Mouse (Mus musculus) gastrocnemius, adult 2 months (tissue): ENCODE measurements around the gene Use1. TPM values are rescaled to one million over a fixed set of nuclear protein-coding genes. Genes with fewer than 3 reads are reported as not detected.

Experiments
- DNase-seq: peaks from one replicate; pipeline ENCODE4 v3.0.0; 2022
- H3K27ac ChIP-seq: fragments of 200-600 bp; 2 replicates; pipeline ENCODE4 v1.8.1; 2022; ENCODE audit warnings: mild to moderate bottlenecking
- H3K4me3 ChIP-seq: fragments of 200-600 bp; 2 replicates; pipeline ENCODE4 v1.8.1; 2022; ENCODE audit warnings: mild to moderate bottlenecking, moderate library complexity
- CTCF ChIP-seq: fragments of 200-600 bp; IDR thresholded peaks from 2 replicates; pipeline ENCODE4 v1.8.1; 2022; ENCODE audit warnings: antibody characterized with exemption, mild to moderate bottlenecking, moderate library complexity
- intact Hi-C: fragments of 180-260 bp; cut with DNase I; formaldehyde crosslinking; loops from one replicate; pipeline ENCODE4 v1.15.1; 2025
- total RNA-seq, 2 experiments: library from RNA; stranded (reverse); gene quantifications; 2 replicates each; pipeline ENCODE4 v1.2.3; 2021

The Use1 gene
- total RNA-seq, 2 experiments from 2014 or later: 79.7 to 104 TPM

DNA sequence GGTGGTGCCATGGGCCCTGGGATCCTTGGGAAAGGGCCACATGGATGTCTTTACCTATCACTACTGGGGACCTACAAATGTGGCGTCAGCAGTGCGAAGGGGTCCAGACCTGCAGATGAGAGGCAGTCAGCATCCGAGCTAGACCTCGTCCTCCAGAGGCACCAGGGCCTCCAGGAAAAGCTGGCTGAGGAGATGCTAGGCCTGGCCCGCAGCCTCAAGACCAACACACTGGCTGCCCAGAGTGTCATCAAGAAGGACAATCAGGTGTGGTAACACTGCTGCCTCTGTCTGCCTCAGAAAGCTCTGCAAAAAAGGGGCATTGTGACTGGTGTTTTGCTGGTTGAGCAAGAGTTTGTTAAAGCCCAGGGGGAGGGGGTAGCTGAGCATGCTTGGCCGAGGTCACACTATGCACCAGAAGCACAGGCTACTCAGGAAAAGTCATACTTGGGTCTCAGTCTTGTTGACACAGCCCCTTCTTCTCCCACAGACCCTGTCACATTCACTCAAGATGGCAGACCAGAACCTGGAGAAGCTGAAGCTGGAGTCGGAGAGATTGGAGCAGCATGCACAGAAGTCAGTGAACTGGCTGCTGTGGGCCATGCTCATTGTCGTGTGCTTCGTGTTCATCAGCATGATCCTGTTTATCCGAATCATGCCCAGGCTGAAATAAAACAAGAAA, 2.5 kb downstream of the Use1 start:
- no peak for DNase-seq
- intact Hi-C loops: no loop called here
- Histone ChIP-seq H3K4me3 (no peak overlapping the region), H3K27ac (peak overlapping the region; percentile 99)
- TF ChIP-seq CTCF: no peak

DNA sequence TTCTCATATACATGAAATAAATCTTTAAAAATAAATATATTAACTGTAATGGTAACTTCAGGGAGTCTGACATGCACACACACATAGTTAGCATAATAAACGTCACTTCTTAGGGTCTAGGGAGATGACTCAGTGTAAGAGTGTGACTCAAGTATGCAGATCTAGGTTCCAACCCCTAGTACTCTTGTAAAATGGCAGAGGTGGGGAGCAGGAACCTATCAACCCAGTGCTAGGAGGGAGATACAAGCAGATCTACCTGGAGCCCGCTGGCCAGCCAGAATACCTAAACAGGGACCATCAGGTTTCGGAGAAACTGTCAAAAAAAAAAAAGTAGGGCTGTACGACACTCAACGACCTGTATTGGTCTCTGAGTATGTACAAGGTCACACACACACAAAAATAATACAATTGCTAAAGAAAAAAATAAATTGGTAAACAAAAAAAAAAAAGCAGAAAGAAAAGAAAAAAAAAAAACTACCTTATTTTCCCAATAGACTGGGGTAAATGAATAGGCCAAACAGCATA, 4.1 kb downstream of the Use1 start:
- peak overlapping the region; percentile 95 for H3K4me3 ChIP-seq
- no peak for DNase-seq
- TF ChIP-seq CTCF: no peak
- intact Hi-C loops: loop anchor here (5.0 kb wide), 1 partner anchor 37 kb away; the partner anchor contains the start of gene Ankle1
- H3K27ac ChIP-seq: peak overlapping the region; percentile 99

DNA sequence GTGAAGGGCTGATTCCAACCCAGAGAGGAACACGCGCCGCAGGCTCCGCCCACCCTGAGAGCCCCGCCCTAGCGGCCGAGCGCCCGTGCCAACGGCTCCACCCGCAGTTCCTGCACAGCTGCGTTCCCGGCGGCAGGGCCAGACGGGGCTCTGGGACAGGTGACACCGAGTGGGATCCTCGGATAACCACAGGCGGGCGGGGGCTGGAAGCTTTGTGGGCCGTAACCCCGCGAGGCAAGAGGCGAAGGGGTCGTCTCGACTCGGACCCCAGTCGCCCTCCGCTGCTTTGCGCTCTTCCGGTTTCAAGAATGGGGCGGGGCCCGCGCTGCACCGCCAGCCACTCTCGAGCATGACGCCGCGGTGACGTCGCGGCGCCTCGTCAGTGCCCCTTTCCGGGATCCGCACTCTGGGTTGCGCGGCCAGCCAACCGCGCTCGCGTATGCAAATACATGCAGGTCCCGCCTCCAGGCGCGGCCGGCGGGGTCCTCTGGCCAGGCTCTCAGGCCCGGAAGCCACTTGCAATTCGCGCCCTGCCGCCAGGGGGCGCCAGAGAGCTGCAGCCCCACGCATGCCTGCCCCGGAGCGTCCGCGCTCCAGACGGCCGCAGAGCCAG, 4.7 kb downstream of the Use1 start, which contains the start of gene Ocel1:
TSS of gene Ocel1 (plus strand) at position 63 of the 613 bp plus-strand sequence.
- peak within 1 kb of the TSS; percentile 99 for H3K27ac ChIP-seq
- intact Hi-C loops: loop anchor here (5.0 kb wide), 1 partner anchor 36 kb away; the partner anchor contains the start of gene Ankle1
- DNase-seq: peak; percentile 99
- TF ChIP-seq CTCF: no peak; the same call in 1 of the 2 replicates
- peak within 1 kb of the TSS; percentile 95 for H3K4me3 ChIP-seq

DNA sequence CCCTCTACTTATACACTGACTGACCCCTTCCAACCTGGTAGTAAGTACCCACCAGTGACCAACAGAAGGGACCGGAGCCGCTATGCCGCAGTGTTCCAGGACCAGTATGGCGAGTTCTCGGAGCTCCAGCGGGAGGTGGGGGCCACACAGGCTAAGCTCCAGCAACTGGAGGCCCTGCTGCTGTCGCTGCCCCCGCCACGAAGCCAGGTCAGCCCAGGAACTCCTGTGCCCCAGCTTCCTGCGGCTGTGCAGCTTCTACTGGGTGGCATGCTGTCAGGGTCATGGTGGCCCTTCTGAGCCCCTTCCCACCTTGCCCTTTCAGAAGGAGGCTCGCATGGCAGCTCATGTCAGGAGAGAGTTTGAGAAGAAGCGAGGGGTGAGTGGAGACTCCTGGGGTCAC, 5.8 kb downstream of the Use1 start:
- no peak for DNase-seq
- H3K4me3 ChIP-seq: no peak overlapping the region
- TF ChIP-seq CTCF: no peak
- intact Hi-C loops: loop anchor here (5.0 kb wide), 1 partner anchor 35 kb away; the partner anchor contains the start of gene Ankle1
- peak overlapping the region; percentile 8; the same call in 1 of the 2 replicates for H3K27ac ChIP-seq

DNA sequence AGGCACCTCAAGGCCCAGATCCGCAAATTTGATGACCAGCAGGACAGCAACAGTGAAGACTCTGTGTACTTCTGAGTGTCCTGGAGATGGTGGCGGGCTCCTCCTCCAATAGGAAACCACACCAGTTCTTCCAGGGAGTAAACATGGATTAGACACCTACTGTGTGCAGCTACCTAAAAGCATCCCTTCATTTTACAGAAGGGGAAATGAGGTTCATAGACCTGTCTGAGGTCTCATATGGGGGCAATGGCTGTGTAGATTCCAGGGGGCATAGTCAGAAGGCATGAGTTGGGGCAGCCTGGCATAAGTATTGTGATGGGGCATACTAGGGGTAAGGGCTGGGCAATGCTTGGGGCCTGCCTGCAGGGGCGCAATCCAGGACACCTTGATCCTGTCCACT, 6.4 kb downstream of the Use1 start:
- no peak for DNase-seq
- no peak for TF ChIP-seq CTCF
- intact Hi-C loops: loop anchor here (5.0 kb wide), 1 partner anchor 34 kb away; the partner anchor contains the start of gene Ankle1
- H3K27ac ChIP-seq: no peak overlapping the region
- no peak overlapping the region for H3K4me3 ChIP-seq

DNA sequence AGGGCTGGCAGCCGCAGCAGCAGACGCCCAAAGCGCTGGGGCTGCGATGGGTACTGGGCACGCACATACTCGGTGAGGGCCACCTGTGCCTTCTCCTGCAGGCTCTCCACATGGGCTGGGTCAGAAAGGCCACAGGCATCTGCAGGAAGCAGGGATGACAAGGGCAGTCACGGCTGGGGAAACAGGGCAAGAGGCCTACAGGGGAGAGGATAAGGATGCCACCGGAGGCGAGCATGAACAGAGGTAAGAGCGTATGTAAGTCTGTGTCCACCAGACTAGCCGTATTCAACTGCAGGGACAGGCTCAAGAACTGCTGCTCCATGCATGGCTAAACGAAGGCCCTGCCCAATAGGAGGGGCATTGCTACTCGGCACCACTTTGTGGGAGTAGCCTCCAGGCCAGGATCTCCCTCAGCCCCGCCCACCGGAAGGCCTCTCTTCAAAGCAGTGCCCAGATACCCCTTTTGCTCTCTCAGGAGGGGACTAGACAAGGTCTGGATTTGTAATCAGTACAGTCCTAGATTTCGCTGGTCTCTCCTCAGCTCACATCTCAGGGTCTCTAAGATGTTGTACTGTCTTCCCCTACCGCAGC, 8.1 kb downstream of the Use1 start:
- H3K4me3 ChIP-seq: no peak overlapping the region
- peak overlapping the region; percentile 54 for H3K27ac ChIP-seq
- peak; percentile 48 for DNase-seq
- no peak for TF ChIP-seq CTCF
- intact Hi-C loops: loop anchor here (5.0 kb wide), 2 partner anchors 33 to 93 kb away; partner anchors contain the start of genes Ankle1 and Dda1

GRCm38 (mm10) chr8:71375581-71376422, 9.2 kb downstream of the Use1 start:
- peak; percentile 78 for DNase-seq
- peak overlapping the region; percentile 52 for H3K4me3 ChIP-seq
- peak; percentile 15; the same call in 1 of the 2 replicates for TF ChIP-seq CTCF
- H3K27ac ChIP-seq: peak overlapping the region; percentile 54
- intact Hi-C loops: loop anchor here (5.0 kb wide), 1 partner anchor 91 kb away; the partner anchor contains the start of gene Dda1

GRCm38 (mm10) chr8:71376423-71377030, 9.9 kb downstream of the Use1 start:
- H3K4me3 ChIP-seq: peak overlapping the region; percentile 52
- DNase-seq: no peak

GRCm38 (mm10) chr8:71379008-71379407, 12.4 kb downstream of the Use1 start:
- DNase-seq: no peak
- H3K27ac ChIP-seq: no peak overlapping the region
- H3K4me3 ChIP-seq: no peak overlapping the region
- TF ChIP-seq CTCF: no peak
- intact Hi-C loops: loop anchor here (5.0 kb wide), 1 partner anchor 88 kb away; the partner anchor contains the start of gene Dda1

More at GRCm38 (mm10) chr8:71376423-71377030, 9.9 kb downstream of the Use1 start:
- H3K27ac ChIP-seq: no peak overlapping the region
- intact Hi-C loops: loop anchor here (5.0 kb wide), 1 partner anchor 91 kb away; the partner anchor contains the start of gene Dda1
- TF ChIP-seq CTCF: no peak

DNA sequence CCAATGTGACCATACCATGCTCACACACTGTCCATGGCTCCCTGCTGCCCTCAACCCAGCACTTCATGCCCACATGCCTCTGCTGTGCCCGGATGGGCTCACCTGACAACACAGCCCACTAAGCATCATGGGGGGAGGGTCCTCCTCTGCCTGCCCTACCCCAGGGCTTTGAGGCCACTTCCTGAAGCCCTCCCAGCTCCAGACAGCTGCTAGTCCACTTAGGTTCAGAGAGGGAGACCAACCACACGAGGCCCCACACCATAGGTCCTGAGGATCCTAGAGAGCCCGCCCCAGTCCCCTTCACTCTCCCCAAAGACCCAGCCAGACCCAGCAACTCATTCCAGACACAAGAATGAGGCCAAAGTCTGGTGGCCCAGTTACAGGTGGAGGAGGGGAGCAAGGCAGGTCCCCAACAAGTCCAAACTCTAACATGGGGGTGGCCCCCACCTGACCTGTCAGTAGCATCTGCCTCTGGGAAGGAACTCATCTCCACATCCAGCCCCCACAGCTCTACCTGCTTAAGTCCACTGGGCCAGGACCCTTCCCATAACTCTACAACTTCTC, 12.9 kb downstream of the Use1 start:
- Histone ChIP-seq H3K27ac (peak overlapping the region; percentile 93), H3K4me3 (peak overlapping the region; percentile 92)
- intact Hi-C loops: loop anchor here (5.0 kb wide), 1 partner anchor 88 kb away; the partner anchor contains the start of gene Dda1
- no peak for DNase-seq
- TF ChIP-seq CTCF: no peak
